In the genomic region with DNA sequence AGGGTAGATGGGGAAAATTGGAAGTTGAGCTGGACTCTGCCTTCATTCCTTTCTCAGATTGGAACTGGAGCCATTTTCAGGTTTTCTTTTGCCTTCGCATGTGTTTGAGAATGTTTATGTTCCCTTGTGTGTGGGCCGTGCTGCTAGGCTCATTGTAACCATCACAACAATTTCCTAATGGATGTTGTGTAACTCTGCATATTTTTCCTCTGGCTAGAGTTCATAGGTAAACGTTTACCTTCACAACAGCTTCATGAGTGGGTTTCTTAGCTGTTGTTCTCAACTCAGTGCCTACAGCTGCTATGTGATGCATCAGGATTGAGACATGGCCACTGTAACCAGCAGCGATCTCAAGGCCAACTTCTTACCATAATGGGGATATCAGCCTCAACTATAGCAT, we compare ENCODE assay signal across 18 mouse cellular contexts.
"Had no signal": no experiment of that assay in that cellular context is flagged by ENCODE, and none has a peak within 500 bp of the region (broad histone marks: within the 10 kb centered on the region; RNA-seq: fewer than 3 reads in every experiment).

No protein-coding gene starts in this region.

- ATAC-seq: inflammation-experienced regulatory T-cells, adult 6 months; intestine, embryonic 16.5 days; liver, embryonic 12.5 days had no signal

- DNase-seq: kidney, adult 18-20 months; kidney, postnatal 25 days; layer of hippocampus, adult 9-11 months; layer of hippocampus, postnatal 36 days; midbrain, embryonic 14.5 days; thymus, adult 2 months; thymus, postnatal 14 days; thymus, postnatal 4 days had no signal

- H3K27ac ChIP-seq: kidney, postnatal 0 days; layer of hippocampus, adult 2 months; left cerebral cortex, adult 2 months; liver, embryonic 12.5 days; liver, embryonic 15.5 days; macrophage; stomach, postnatal 0 days had no signal

- H3K4me1 ChIP-seq: liver, embryonic 12.5 days; liver, embryonic 15.5 days had no signal

- H3K4me3 ChIP-seq: layer of hippocampus, adult 2 months; left cerebral cortex, adult 2 months; liver, embryonic 12.5 days; liver, embryonic 15.5 days had no signal

- H3K36me3 ChIP-seq: liver, embryonic 15.5 days had no signal

- H3K9ac ChIP-seq: liver, embryonic 12.5 days; liver, embryonic 15.5 days had no signal

- H3K9me3 ChIP-seq: liver, embryonic 12.5 days; liver, embryonic 15.5 days had no signal

- H3K27me3 ChIP-seq: liver, embryonic 12.5 days; liver, embryonic 15.5 days had no signal

- H3K4me2 ChIP-seq: liver, embryonic 12.5 days; liver, embryonic 15.5 days; midbrain, embryonic 11.5 days had no signal
